Mouse (Mus musculus): ENCODE data around the gene Prl3b1.

Prl3b1 gene

GRCm38 (mm10) chr13:27241547-27241946 lies at the start of gene Prl3b1:
TSS of gene Prl3b1 (plus strand) at chr13:27241847.
- DNase-seq = no peak

GRCm38 (mm10) chr13:27196359-27196758 lies 45.3 kb upstream of the Prl3b1 start, which contains the start of gene Prl3c1:
TSS of gene Prl3c1 (plus strand) at chr13:27196659.
- DNase-seq = no peak

GRCm38 (mm10) chr13:27259136-27259535 lies 17.5 kb downstream of the Prl3b1 start, which contains the start of gene Prl3a1:
TSS of gene Prl3a1 (plus strand) at chr13:27259436.
- no peak for DNase-seq
